Mouse (Mus musculus) heart, embryonic 16.5 days (tissue): ENCODE measurements around the gene Tox2. TPM values are rescaled to one million over a fixed set of nuclear protein-coding genes. Genes with fewer than 3 reads are reported as not detected.

Experiments
- ATAC-seq: fragments of 200-750 bp; cut with Nextera tagmentation; replicated peaks from 2 replicates; pipeline ENCODE4 v1.8.0; 2017; ENCODE audit warnings: moderate number of reproducible peaks; ENCODE audit not compliant: insufficient read depth, low FRiP score; ENCODE audit errors: extremely low read depth
- H3K27ac ChIP-seq: fragments of 300-500 bp; sonication (generic); 2 replicates; pipeline ENCODE4 v1.5.1; 2014; ENCODE audit warnings: mild to moderate bottlenecking, low read length, control low read depth, moderate library complexity
- H3K27me3 ChIP-seq: fragments of 300-500 bp; sonication (generic); 2 replicates; pipeline ENCODE4 v1.6.1; 2014; ENCODE audit warnings: low read length, mixed read lengths; ENCODE audit not compliant: control insufficient read depth, insufficient read depth
- H3K36me3 ChIP-seq: fragments of 300-500 bp; sonication (generic); 2 replicates; pipeline ENCODE4 v1.6.1; 2014; ENCODE audit not compliant: control insufficient read depth, insufficient read depth
- H3K4me1 ChIP-seq: fragments of 300-500 bp; sonication (generic); 2 replicates; pipeline ENCODE4 v1.6.1; 2014; ENCODE audit warnings: low read length, mixed read lengths; ENCODE audit not compliant: control insufficient read depth, insufficient read depth
- H3K4me2 ChIP-seq: fragments of 300-500 bp; sonication (generic); 2 replicates; pipeline ENCODE4 v1.6.1; 2014; ENCODE audit warnings: low read depth, mild to moderate bottlenecking, control low read depth, low read length
- H3K4me3 ChIP-seq: fragments of 300-500 bp; sonication (generic); 2 replicates; pipeline ENCODE4 v1.5.1; 2014; ENCODE audit warnings: mild to moderate bottlenecking, control low read depth, low read length
- H3K9ac ChIP-seq: fragments of 300-500 bp; sonication (generic); 2 replicates; pipeline ENCODE4 v1.6.1; 2014; ENCODE audit warnings: low read length, control low read depth
- H3K9me3 ChIP-seq: fragments of 300-500 bp; sonication (generic); replicated peaks from 2 replicates; pipeline ENCODE4 v1.6.1; 2016; ENCODE audit warnings: low read length; ENCODE audit not compliant: control insufficient read depth
- WGBS: fragments of 180-500 bp; shearing (Covaris S2); extraction: QIAGEN DNeasy Blood & Tissue Kit; methylation state at CpG from one replicate; pipeline ENCODE4 v1.1.7; 2014; 5-methylcytosine and 5-hydroxymethylcytosine counted together
- polyA plus RNA-seq: library from polyadenylated mRNA; unstranded; fragments of >200 nt; fragmentation: Nextera tagmentation; extraction: Ambion mirVana; gene quantifications from 2 replicates; pipeline ENCODE4 v1.2.1, GENCODE M21; 2015

Gene Tox2
- polyA plus RNA-seq, 1 experiment from 2014 or later: 6.1 TPM

- WGBS: 76% methylated on average over 1 of the region's 1 CpGs
- Histone ChIP-seq H3K4me1 (no peaks in the 10 kb centered on the region), H3K36me3 (no peaks in the 10 kb centered on the region), H3K9me3 (no peaks in the 10 kb centered on the region), H3K9ac (no peak overlapping the region), H3K27me3 (no peaks in the 10 kb centered on the region), H3K27ac (no peak overlapping the region), H3K4me2 (no peak overlapping the region), H3K4me3 (no peak overlapping the region)
- ATAC-seq: no peak
Measured at GRCm38 (mm10) chr2:163256765-163257164, 53.8 kb downstream of the Tox2 start.

GRCm38 (mm10) chr2:163261362-163262054 is 58.6 kb downstream of the Tox2 start:
- Histone ChIP-seq H3K27me3 (no peaks in the 10 kb centered on the region), H3K4me3 (no peak overlapping the region), H3K9ac (no peak overlapping the region), H3K4me1 (no peaks in the 10 kb centered on the region), H3K9me3 (no peaks in the 10 kb centered on the region), H3K4me2 (no peak overlapping the region), H3K27ac (no peak overlapping the region), H3K36me3 (no peaks in the 10 kb centered on the region)
- 0 out of 2 replicates have a peak, but pooled peaks have one; percentile 52 for ATAC-seq
- WGBS: 66% methylated on average over 6 of the region's 6 CpGs

- H3K4me2 ChIP-seq: no peak overlapping the region
- no peak overlapping the region for H3K4me3 ChIP-seq
- H3K27me3 ChIP-seq: no peaks in the 10 kb centered on the region
- no peak overlapping the region for H3K27ac ChIP-seq
- no peak for ATAC-seq
- H3K9me3 ChIP-seq: no peaks in the 10 kb centered on the region
- H3K9ac ChIP-seq: no peak overlapping the region
- no peaks in the 10 kb centered on the region for H3K36me3 ChIP-seq
- WGBS: 80% methylated on average over 4 of the region's 4 CpGs
- no peaks in the 10 kb centered on the region for H3K4me1 ChIP-seq
Measured at GRCm38 (mm10) chr2:163262055-163262420, 59.1 kb downstream of the Tox2 start.

- Histone ChIP-seq H3K9ac (no peak overlapping the region), H3K36me3 (no peaks in the 10 kb centered on the region), H3K4me3 (no peak overlapping the region), H3K27ac (no peak overlapping the region), H3K4me2 (no peak overlapping the region), H3K4me1 (no peaks in the 10 kb centered on the region), H3K27me3 (no peaks in the 10 kb centered on the region), H3K9me3 (no peaks in the 10 kb centered on the region)
- ATAC-seq: no peak
Measured at GRCm38 (mm10) chr2:163267097-163267496, 64.2 kb downstream of the Tox2 start.

GRCm38 (mm10) chr2:163271581-163272492 is 68.9 kb downstream of the Tox2 start:
- Histone ChIP-seq H3K4me1 (no peaks in the 10 kb centered on the region), H3K4me2 (no peak overlapping the region), H3K27ac (no peak overlapping the region), H3K36me3 (no peaks in the 10 kb centered on the region), H3K27me3 (no peaks in the 10 kb centered on the region), H3K4me3 (no peak overlapping the region), H3K9ac (no peak overlapping the region), H3K9me3 (no peaks in the 10 kb centered on the region)
- no peak for ATAC-seq
- 61% methylated on average over 8 of the region's 8 CpGs for WGBS

GRCm38 (mm10) chr2:163273815-163274214 is 70.9 kb downstream of the Tox2 start:
- H3K9ac ChIP-seq: no peak overlapping the region
- H3K27me3 ChIP-seq: no peaks in the 10 kb centered on the region
- no peak for ATAC-seq
- H3K4me3 ChIP-seq: no peak overlapping the region
- no peak overlapping the region for H3K4me2 ChIP-seq
- H3K4me1 ChIP-seq: peaks cover 5% of the 10 kb centered on the region; the same call in 1 of the 2 replicates
- H3K27ac ChIP-seq: no peak overlapping the region
- no peaks in the 10 kb centered on the region for H3K36me3 ChIP-seq
- no peaks in the 10 kb centered on the region for H3K9me3 ChIP-seq
- WGBS: 74% methylated on average over 8 of the region's 8 CpGs

- 84% methylated on average over 14 of the region's 14 CpGs for WGBS
- H3K4me2 ChIP-seq: no peak overlapping the region
- no peaks in the 10 kb centered on the region for H3K27me3 ChIP-seq
- no peak for ATAC-seq
- no peaks in the 10 kb centered on the region for H3K36me3 ChIP-seq
- H3K9me3 ChIP-seq: no peaks in the 10 kb centered on the region
- no peak overlapping the region for H3K4me3 ChIP-seq
- H3K4me1 ChIP-seq: peaks cover 6% of the 10 kb centered on the region; the same call in 1 of the 2 replicates
- no peak overlapping the region for H3K27ac ChIP-seq
- no peak overlapping the region for H3K9ac ChIP-seq
Measured at GRCm38 (mm10) chr2:163275986-163276385, 73.1 kb downstream of the Tox2 start.

GRCm38 (mm10) chr2:163277979-163278378 is 75.1 kb downstream of the Tox2 start:
- Histone ChIP-seq H3K9ac (no peak overlapping the region), H3K4me3 (no peak overlapping the region), H3K27me3 (no peaks in the 10 kb centered on the region), H3K27ac (no peak overlapping the region), H3K4me2 (no peak overlapping the region), H3K36me3 (no peaks in the 10 kb centered on the region), H3K4me1 (peaks cover 6% of the 10 kb centered on the region; the same call in 1 of the 2 replicates), H3K9me3 (no peaks in the 10 kb centered on the region)
- 42% methylated on average over 9 of the region's 9 CpGs for WGBS
- 0 out of 2 replicates have a peak, but pooled peaks have one; percentile 20 for ATAC-seq
